Mouse (Mus musculus) ES-E14 (cell line): Measurements from ENCODE around the gene Mad1l1. TPM values are rescaled to one million over a fixed set of nuclear protein-coding genes. Genes with fewer than 3 reads are reported as not detected.

ENCODE experiments used
- DNase-seq: peaks from one replicate; pipeline ENCODE4 v3.0.0-alpha.2; 2013; ENCODE audit warnings: low read depth, low spot score
- H3K27ac ChIP-seq: 2 replicates; pipeline ENCODE4 v1.5.1; 2012; ENCODE audit warnings: low read depth, mild to moderate bottlenecking, low read length, moderate library complexity, mixed read lengths; ENCODE audit not compliant: poor library complexity, insufficient read depth, severe bottlenecking
- H3K36me3 ChIP-seq: 2 replicates; pipeline ENCODE4 v1.6.1; 2012; ENCODE audit warnings: mild to moderate bottlenecking, low read length, moderate library complexity, mixed read lengths; ENCODE audit not compliant: control insufficient read depth, poor library complexity, insufficient read depth, severe bottlenecking
- H3K4me1 ChIP-seq, 2 experiments: fragments of 150-350 bp in 1 of 2; sonication (generic) in 1 of 2; 2 replicates each; pipeline ENCODE4 v1.6.1; 2012; ENCODE audit warnings: low read length in 2 of 2, mild to moderate bottlenecking in 1 of 2, mixed read lengths in 1 of 2; ENCODE audit not compliant: control insufficient read depth in 2 of 2, insufficient read depth in 2 of 2, poor library complexity in 1 of 2
- H3K4me3 ChIP-seq, 2 experiments: fragments of 150-350 bp in 1 of 2; sonication (generic) in 1 of 2; 2 replicates each; pipeline ENCODE4 v1.5.1; 2012; ENCODE audit warnings: low read length in 2 of 2, low read depth in 1 of 2, mild to moderate bottlenecking in 1 of 2, mixed read lengths in 1 of 2; ENCODE audit not compliant: insufficient read depth in 1 of 2, poor library complexity in 1 of 2, severe bottlenecking in 1 of 2
- H3K9ac ChIP-seq: 2 replicates; pipeline ENCODE4 v1.6.1; 2012; ENCODE audit warnings: low read depth, mild to moderate bottlenecking, low read length, mixed read lengths; ENCODE audit not compliant: poor library complexity, insufficient read depth, severe bottlenecking
- H3K9me3 ChIP-seq: fragments of 150-350 bp; sonication (generic); 2 replicates; pipeline ENCODE4 v1.6.1; 2012; ENCODE audit warnings: low read depth, mild to moderate bottlenecking, low read length; ENCODE audit not compliant: control insufficient read depth, insufficient read depth
- CHD2 ChIP-seq: IDR thresholded peaks from 2 replicates; pipeline ENCODE4 v1.6.1; 2014; ENCODE audit warnings: mild to moderate bottlenecking, low read depth, low read length, inconsistent platforms
- HCFC1 ChIP-seq: IDR thresholded peaks from 2 replicates; pipeline ENCODE4 v1.6.1; 2012; ENCODE audit warnings: low read length, inconsistent platforms, borderline replicate concordance; ENCODE audit not compliant: insufficient read depth
- MAFK ChIP-seq: IDR thresholded peaks from 2 replicates; pipeline ENCODE4 v1.6.1; 2014; ENCODE audit warnings: mild to moderate bottlenecking, low read depth, low read length, inconsistent platforms; ENCODE audit not compliant: insufficient read depth
- ZC3H11A ChIP-seq: IDR thresholded peaks from 2 replicates; pipeline ENCODE4 v1.6.1; 2012; ENCODE audit warnings: low read depth, mild to moderate bottlenecking, inconsistent platforms, low read length, borderline replicate concordance
- ZNF384 ChIP-seq: IDR thresholded peaks from 2 replicates; pipeline ENCODE4 v1.6.1; 2012; ENCODE audit warnings: low read depth, low read length, inconsistent platforms
- in situ Hi-C, 2 experiments: fragments of 600-800 bp; cut with MboI; formaldehyde crosslinking; loops; one replicate each; pipeline ENCODE4 v1.15.1; 2025; ENCODE audit warnings: low sequenced_read_pairs in 2 of 2, inconsistent platforms in 1 of 2; ENCODE audit not compliant: unreplicated experiment in 2 of 2
- total RNA-seq: library from RNA; depleted of rRNA; stranded (reverse); fragments of 300-350 nt; gene quantifications from 2 replicates; pipeline ENCODE4 v1.2.3, GENCODE M21; 2012

Mad1l1 gene
- total RNA-seq, 1 experiment, result 47.2 TPM

DNA sequence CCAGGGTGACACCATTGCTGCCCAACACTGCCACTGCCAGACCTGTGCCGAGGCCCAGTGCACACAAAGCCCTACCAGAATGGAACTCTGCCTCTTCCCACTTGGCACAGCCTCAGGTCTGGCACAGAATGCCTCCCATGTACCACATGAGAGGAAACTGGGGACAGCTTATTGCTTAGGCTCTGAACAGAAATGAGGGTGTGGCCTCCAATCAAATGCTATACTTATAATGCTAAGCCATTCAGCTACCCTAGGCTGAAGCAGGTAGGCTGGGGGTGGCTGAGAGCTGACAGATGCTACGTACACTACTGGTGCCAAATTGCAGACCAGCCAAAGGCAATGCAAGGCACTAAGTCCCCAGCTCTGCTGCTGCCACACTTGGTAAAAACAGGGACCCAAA is 69.4 kb downstream of the Mad1l1 start:
- Histone ChIP-seq H3K27ac (no peak overlapping the region), H3K9me3 (no peaks in the 10 kb centered on the region), H3K4me3 (no peak overlapping the region), H3K9ac (no peak overlapping the region), H3K4me1 (no peaks in the 10 kb centered on the region), H3K36me3 (peaks cover 5% of the 10 kb centered on the region; the same call in 1 of the 2 replicates)
- DNase-seq, result no peak
- in situ Hi-C loops, result no loop called here
- TF ChIP-seq CHD2, result no peak
- no peak for TF ChIP-seq HCFC1
- TF ChIP-seq MAFK, result no peak
- no peak for TF ChIP-seq ZC3H11A
- TF ChIP-seq ZNF384, result no peak

DNA sequence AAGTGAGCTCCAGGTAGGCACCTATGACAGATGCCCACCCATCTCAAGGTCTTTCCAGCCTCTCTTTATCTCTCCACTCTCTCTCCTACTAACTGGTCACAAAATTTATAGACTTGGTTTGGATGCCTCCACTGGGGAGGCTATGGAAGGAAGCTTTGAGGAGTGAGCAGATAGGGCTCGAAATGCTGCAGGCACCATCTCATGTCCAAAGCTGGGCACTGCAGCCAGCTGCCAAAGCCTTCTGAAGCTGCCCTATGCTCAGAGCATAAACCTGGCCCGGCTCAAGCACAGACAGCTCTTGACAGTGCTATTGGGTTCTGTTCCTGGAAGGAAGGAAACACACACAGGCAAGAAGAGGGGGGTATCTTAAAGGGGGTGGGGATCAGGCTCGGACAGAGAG is 71.0 kb downstream of the Mad1l1 start:
- no peak for DNase-seq
- Histone ChIP-seq H3K36me3 (peaks cover 2% of the 10 kb centered on the region; the same call in 1 of the 2 replicates), H3K4me3 (no peak overlapping the region), H3K27ac (no peak overlapping the region), H3K9ac (no peak overlapping the region), H3K4me1 (no peaks in the 10 kb centered on the region), H3K9me3 (no peaks in the 10 kb centered on the region)
- TF ChIP-seq MAFK (no peak), ZC3H11A (no peak), ZNF384 (no peak), HCFC1 (no peak), CHD2 (no peak)
- in situ Hi-C loops, result no loop called here

DNA sequence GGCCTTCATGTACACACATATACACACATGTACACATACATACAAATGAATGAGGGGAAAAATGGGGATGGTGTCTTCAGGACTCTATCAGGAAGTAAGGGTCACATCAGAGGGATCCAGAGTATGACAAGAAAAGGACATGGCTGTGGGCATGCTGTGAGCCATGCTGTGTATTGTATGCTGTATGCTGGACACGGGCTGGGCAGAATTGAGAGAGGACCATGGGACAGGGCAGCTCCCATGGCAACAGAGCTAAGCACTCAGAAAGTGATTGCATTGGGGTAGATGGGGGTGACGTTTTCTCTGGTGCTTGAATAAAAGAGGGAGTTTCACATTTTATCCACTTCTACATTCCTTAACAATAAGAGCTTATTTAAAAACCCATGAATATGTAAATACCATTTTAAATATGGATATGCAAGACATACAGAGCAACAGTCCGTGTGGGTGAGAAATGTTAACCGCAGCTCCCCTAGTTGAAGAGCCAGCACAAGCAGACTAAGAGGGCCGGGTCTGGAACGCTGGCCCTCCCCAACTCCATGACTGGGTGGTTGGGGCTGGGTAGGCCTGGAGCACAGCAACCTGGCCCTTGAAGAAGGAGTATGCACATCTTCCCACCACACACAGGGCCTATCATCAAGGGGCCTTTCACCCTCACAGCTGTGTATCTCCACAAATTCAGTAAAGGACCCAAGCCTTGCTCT is 71.8 kb downstream of the Mad1l1 start:
- no peak for TF ChIP-seq ZC3H11A
- no peak for TF ChIP-seq CHD2
- TF ChIP-seq ZNF384, result no peak
- TF ChIP-seq MAFK, result no peak
- TF ChIP-seq HCFC1, result no peak
- in situ Hi-C loops, result no loop called here
- no peak overlapping the region for H3K27ac ChIP-seq
- no peak overlapping the region for H3K9ac ChIP-seq
- no peaks in the 10 kb centered on the region for H3K4me1 ChIP-seq
- H3K36me3 ChIP-seq, result peaks cover 2% of the 10 kb centered on the region; the same call in 1 of the 2 replicates
- no peak overlapping the region for H3K4me3 ChIP-seq
- no peak for DNase-seq
- no peaks in the 10 kb centered on the region for H3K9me3 ChIP-seq

DNA sequence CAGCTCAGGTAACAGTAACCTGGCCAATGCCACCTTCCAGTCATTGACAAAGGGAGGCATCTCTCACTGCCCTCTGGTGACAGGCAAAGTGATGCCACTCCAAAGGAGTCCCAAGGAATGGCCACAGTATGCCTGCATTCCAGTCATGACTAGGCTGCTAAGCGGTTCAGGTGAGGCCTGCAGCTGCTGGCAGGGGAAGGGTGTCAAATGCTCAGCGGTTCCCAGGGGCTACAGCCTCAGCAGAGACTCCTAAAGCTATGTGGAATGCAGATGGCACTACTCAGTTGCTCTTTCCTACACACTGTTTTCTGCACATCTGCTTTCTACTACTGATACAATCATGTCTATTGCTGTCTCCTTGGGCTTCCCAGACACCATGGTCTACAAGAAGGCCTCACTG is 73.3 kb downstream of the Mad1l1 start:
- Histone ChIP-seq H3K4me1 (no peaks in the 10 kb centered on the region), H3K4me3 (no peak overlapping the region), H3K36me3 (peaks cover 2% of the 10 kb centered on the region; the same call in 1 of the 2 replicates), H3K27ac (no peak overlapping the region), H3K9me3 (no peaks in the 10 kb centered on the region), H3K9ac (no peak overlapping the region)
- in situ Hi-C loops, result no loop called here
- TF ChIP-seq CHD2 (no peak), MAFK (no peak), ZNF384 (no peak), HCFC1 (no peak), ZC3H11A (no peak)
- no peak for DNase-seq

DNA sequence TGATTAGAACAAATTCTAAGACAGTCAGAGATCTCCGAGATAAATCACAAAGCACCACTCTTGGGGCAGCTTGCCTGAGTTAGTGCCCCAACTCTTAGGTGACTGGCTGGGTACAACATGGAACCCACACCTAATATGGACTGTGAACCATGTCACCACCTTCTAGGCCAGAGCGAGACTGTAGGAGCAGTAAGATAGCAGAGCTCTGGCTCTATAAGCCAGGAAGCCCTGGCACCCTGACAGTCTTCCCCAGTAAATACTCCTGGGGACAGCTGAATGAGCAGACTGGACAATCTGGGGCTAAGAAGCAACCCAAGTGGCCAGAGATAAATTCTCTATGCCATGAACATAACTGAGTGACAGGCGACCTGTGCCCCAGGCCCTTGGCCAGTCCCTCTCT is 81.1 kb downstream of the Mad1l1 start:
- Histone ChIP-seq H3K9ac (no peak overlapping the region), H3K4me3 (no peak overlapping the region), H3K4me1 (peaks cover 0 to 5% of the 10 kb centered on the region in 2 experiments; a peak in 1 of 4 replicates), H3K9me3 (no peaks in the 10 kb centered on the region), H3K27ac (no peak overlapping the region), H3K36me3 (peaks cover 11% of the 10 kb centered on the region; the same call in 1 of the 2 replicates)
- in situ Hi-C loops, result no loop called here
- DNase-seq, result no peak
- TF ChIP-seq HCFC1 (no peak), MAFK (no peak), ZNF384 (no peak), CHD2 (no peak), ZC3H11A (no peak)
